Mouse (Mus musculus): ENCODE measurements around the gene Kif21b. TPM values are rescaled to one million over a fixed set of nuclear protein-coding genes. Genes with fewer than 3 reads are reported as not detected.

Gene Kif21b
- 74.7 TPM for polyA plus RNA-seq (2017; shearing (Covaris generic))

DNA sequence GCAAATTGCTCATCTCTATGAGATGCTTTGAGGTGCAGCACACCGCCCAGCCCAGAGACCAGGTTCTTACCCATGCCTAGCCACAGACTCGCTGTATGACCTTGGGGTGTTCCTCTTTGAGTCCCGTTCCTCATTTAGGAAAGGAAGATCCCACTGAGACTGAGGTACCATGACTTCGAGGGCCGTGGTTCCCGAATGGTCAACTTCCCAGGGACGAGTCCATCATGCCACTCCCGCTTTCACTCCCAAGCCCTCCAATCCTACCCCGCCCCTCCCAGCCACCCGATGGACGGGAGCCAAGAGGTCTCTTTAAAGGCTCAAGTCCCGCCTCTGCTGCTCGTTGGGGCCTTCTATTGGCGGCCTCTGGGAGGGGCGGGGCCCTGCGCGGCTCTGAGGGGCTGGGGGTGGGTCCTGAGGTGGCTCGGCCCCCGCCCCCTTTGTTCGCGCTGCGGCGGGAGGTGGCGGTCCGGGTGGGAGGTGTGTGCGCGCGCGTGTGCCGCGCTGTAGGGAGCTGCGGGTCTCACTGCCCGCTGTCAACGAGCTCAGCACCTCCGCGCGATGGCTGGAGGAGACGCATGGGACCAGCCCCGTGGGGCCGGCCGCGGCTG lies at the start of gene Kif21b:
TSS of gene Kif21b (plus strand) at position 439 of the 608 bp plus-strand sequence.

GRCm38 (mm10) chr1:136212803-136213202 lies 81.6 kb downstream of the Kif21b start, which contains the start of gene Mroh3:
Gene Mroh3 (minus strand): TSS chr1:136212828.

Other genes with a start within 250 kb of the Kif21b start
- gene Pkp1, start 212.2 kb upstream of the Kif21b start, polyA plus RNA-seq (2017; shearing (Covaris generic)), result not detected
- gene Igfn1, start 125.0 kb upstream of the Kif21b start, polyA plus RNA-seq (2017; shearing (Covaris generic)), result not detected
- gene Tmem9, start 123.2 kb upstream of the Kif21b start, polyA plus RNA-seq (2017; shearing (Covaris generic)), result 27.7 TPM
- gene Ascl5, start 80.6 kb upstream of the Kif21b start, polyA plus RNA-seq (2017; shearing (Covaris generic)), result not detected
- gene Cacna1s, start 78.6 kb upstream of the Kif21b start, polyA plus RNA-seq (2017; shearing (Covaris generic)), result not detected
- gene Mroh3, start 81.4 kb downstream of the Kif21b start, polyA plus RNA-seq (2017; shearing (Covaris generic)), result not detected
- not detected for gene Inava, start 102.9 kb downstream of the Kif21b start, polyA plus RNA-seq (2017; shearing (Covaris generic))
- gene Gpr25, start 129.5 kb downstream of the Kif21b start, polyA plus RNA-seq (2017; shearing (Covaris generic)), result not detected
- gene Camsap2, start 214.7 kb downstream of the Kif21b start, polyA plus RNA-seq (2017; shearing (Covaris generic)), result 38.7 TPM